Mouse (Mus musculus): ENCODE measurements at regions not wholly inside any gene's neighbourhood (a gene's known extent, or its start where the extent isn't known, plus 50 kb on each side); places are given as distances from the start of the nearest gene placed in this dataset.
"Not testable (repeated sequence)": the region's sequence is repeated elsewhere in the genome, so short reads cannot be mapped to it uniquely, and the experiment has no call there.

DNA sequence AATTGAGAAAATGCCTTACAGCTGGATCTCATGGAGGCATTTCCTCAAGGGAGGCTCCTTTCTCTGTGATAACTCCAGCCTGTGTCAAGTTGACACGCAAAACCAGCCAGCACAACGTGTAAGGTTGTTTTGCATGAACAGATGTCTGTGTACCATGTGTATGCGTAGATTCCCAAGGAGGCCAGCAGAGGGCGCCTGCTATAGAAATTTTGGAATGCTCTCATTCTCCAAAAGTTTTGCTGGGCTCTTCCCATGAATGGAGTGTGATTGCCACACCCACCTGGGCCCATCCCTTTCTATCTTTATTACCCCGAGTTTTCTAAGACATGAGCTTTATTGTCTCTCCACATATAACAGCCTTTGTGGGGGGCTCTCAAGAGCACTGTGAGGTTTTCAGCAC, 275.4 kb downstream of the Diras2 start:
- peak; percentile 49 to 51 for DNase-seq (ENCODE audit: low spot score in 2 of 2)

DNA sequence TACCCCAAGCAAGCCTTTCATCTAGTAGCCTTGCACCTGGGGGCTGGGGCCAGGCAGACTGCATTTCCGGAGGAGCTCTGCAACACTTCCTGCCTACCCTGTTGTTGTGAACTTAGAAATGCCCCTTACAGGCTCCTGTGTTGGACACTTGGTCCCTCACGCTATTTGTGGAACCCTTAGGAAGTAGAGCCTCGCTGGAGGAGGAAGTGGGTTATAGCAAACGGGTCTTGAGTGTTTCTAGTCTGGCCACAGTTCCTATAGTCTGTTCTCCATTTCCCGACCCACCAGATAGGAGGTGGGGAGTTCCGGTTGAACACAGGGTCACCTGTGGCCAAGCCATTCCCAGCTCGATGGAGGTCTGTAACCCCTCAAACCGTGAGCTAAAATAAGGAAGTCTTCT, 272.7 kb downstream of the Diras2 start:
- DNase-seq (ENCODE audit: low spot score in 2 of 2): no peak

DNA sequence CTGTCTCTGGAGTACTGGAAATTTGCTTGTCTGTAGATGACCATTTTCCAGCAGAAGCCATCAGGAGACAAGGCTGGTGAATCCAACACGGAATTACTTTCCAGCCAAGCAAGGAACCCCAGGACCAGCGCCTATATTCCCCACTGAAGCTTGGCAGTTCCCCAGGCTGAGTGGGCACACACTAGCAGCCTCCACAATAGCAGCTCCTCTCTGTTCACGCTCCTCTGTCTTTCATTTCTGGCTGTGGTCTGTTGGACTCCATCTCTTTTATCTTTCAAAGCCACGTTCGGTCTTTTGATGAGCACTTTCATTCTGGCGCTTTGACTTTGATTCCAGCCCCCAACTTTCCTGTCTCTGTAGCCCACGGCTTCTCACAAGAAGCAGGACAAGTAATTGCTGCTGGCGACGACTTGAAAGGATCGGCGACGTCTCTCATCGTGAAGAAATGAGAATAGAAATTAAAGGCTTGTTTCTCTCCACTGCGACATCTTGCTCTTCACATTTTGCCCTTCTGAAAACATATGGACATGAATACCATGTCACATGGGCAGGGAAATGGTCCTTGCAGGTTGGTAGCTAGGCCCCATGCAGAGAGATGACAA, 268.0 kb downstream of the Diras2 start:
- DNase-seq (ENCODE audit: low spot score in 2 of 2): no peak

DNA sequence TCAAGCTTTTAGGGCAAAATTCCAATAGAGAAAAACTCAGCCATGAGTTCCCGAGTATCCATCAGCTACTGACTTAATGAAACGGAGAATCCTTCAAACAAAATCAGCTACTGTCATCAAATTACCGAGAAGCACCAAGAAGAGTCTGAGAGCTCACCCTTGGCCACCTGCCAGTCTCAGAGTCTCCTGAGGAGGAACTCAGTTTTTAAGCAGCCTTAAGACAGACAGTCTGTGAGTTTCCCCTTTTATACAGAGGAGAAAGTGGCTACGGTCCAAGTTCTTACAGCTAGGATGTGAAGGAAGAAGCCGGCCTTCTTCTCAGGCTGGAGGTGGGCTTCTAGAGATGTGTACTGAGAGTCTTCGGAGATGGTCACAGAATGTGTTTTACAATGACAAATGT, 262.8 kb downstream of the Diras2 start:
- DNase-seq (ENCODE audit: low spot score in 2 of 2): no peak

DNA sequence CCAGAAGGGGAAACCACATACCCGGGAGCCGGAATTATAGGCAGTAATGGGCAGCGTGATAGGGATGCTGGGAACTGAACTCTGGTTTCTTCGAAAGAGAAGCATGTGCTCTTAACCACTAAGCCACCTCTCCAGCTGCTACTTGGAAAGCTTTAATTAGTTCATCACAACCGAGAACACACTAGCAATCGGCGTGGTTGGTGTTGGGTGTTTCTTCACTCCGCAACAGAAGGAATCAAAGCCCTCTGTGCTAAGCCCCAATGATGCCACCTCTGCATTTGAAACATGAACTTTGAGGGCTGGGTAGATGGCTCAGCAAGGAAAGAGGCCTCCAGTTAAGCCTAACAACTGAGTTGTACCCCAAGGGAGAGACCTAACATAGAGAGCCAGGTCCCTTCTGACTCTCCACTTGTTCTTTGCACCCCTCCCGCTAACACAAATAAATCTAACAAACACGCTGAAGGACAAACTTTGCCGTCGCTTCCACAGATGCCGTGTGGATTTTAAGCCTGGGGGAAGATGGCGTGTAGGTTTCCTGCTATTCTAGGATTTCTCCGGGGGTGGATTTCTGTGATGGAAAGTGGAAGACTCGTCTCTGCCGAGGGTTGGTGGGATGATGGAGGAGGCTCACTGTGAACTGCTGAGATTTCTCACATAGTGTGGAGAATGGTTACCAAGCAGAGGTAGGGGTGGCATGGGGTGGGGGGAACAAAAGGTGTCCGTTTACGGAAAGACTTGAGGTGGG, 257.4 kb downstream of the Diras2 start:
- DNase-seq (ENCODE audit: low spot score in 2 of 2): no peak

DNA sequence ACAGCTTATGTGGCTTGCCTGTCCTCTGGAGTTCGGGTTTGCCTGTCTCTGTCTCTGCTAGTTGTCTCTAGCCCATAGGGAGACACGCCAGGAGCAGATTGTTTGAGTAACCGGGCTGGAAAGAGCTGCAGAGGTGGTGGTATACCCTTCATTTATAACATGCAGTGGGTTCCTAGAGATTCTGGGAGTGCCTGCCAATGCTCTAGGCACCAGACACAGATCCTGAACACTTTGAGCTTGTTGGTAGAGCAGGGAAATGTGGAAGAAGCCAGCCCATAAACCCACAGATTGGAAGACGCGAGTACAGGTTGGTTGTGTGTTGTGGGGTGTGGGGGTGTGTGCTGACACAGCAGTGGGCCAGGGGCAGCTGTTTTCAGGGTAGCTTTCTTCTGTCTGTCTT, 255.9 kb downstream of the Diras2 start:
- DNase-seq (ENCODE audit: low spot score in 2 of 2): no peak

DNA sequence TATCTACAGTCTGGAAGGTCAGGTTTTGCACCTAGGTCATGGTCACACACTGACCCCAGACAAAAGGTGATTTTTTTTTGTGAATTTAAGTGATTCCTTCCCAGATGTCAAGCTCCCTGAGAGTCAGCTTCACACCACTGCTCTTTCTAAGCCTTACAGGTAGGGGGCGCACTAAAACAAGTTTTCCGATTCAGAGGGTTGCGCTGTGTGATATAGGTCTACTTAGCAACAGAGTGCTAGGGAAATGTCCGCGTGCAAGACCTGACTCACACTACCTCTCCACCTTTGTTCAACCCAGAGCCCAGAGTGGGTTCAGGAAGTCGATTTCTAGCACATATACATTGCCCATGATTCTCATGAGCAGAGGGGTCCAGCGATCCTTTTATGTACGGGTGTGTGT, 255.4 kb downstream of the Diras2 start:
- DNase-seq (ENCODE audit: low spot score in 2 of 2): peak; percentile 54 to 71

DNA sequence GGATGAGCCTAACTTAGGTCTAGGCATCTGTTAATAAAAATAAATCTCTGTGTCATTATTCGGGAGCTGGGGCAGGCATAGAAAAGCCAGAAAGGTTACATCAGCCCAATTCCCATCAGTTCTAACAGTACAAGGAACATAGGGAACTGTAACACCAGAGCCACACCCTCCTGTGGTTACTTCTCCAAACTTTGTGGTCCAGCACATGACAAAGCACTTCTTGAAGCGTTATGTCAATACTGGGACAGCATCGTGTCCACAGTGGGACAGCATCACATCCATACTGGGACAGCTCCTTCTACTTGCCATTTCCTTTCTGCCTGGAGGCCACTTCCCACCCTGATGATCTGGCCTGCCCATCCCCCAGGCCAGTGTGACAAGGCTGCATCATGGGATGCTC, 253.9 kb downstream of the Diras2 start:
- no peak for DNase-seq (ENCODE audit: low spot score in 2 of 2)

DNA sequence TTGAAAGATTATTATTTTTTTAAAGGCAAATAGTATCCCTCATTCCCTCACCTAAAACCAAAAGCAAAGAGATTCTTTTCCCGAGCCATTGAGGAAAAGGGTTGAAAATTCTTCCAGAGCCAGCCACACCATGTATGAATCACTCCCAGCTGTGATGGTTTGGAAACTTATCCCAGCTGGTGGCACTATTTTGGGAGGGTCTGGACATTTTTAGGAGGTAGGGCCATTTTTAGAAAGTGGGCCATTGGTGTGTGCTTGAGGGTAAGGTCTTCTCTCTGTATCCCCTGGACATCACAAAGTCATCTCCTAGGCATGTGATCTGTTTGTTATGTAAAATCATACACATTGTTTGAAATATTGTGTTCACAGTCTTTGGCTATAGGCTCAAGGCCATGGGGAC, 252.2 kb downstream of the Diras2 start:
- DNase-seq (ENCODE audit: low spot score in 2 of 2): no peak

DNA sequence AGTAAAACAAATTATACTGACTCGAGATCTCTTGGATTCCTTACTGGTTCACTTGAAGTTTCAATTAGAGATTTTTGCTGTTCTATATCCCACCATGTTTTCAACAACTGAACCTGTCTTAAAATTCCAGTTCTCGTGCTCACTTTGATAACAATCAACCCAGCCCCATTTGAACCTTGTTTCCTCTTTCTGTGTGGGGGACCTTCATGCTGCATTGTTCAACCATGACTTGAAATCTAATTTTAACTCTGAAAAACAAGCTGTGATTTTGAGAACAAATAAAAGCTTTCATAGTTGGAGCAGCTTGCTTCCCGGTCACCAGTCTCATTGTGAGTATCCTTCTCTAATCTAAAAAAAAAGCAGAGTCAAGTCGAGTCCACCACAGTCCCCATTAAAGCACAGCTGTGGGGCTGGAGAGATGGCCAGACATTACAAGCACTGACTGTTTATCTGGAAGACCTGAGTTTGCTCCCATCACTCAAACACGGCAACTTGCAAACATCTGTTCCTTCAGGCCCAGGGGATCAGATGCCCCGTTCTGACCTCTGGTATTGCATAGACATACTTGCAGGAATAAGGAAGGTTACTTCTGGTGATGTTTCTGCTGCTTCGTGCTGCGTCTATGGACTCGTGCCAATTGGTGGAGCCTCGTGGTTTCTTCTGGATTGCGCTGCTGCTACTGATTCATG, 251.7 kb downstream of the Diras2 start:
- DNase-seq (ENCODE audit: low spot score in 2 of 2): no peak

DNA sequence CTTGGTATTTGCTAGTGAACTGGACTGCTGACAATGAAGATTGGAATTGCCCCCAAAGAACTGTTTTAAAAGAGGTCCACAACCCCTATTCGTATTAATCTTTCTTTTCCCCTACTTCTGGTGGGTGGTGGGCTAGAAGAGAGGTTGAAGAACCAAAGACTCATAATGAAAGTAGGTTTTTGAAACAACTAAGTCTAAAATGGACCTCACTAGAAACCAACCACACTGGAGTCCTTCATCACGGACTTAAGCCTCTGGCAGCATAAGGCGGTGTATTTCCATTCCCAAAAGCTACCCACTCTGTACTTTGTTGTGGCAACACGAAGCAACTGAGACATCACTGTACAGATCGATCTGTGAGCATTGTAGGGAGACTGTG, 251.1 kb downstream of the Diras2 start:
- no peak for DNase-seq (ENCODE audit: low spot score in 2 of 2)

DNA sequence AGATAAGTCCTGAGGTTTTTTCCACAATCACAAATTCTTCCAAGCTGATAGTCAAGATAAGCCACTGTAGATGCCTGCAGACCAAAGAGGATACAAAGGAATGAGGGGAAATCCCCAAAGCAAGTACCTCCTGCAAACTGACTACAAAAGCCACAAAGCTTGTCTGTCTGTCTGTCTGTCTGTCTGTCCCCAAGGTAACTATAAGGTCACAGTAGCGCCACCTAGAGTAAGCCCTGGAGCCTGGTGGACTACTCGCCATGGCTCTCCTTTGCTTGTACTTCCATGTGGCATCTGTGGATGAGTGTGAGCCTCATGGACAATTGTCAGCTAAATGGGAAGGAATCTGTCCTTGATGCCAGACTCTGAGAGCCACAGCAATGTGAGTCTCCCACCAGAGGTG, 249.8 kb downstream of the Diras2 start:
- DNase-seq (ENCODE audit: low spot score in 2 of 2): no peak

DNA sequence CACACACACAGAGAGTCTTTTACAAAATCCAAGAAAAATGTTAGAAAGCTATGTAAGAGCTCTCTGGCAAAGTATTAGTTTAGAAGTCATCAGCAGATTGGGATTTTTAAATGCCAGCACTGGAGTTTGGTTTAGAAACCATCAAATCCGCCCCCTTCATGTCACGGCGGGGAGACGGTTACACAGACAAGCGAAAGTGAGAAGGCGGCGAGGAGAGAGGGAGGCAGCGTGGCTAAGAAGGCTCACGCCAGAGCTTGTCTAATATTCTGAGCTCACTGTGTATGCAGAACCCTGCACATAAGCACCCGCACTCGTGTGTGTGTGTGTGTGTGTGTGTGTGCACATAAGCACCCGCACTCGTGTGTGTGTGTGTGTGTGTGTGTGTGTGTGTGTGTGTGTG, 248.6 kb downstream of the Diras2 start:
- DNase-seq (ENCODE audit: low spot score in 2 of 2): peak; percentile 28 to 43

DNA sequence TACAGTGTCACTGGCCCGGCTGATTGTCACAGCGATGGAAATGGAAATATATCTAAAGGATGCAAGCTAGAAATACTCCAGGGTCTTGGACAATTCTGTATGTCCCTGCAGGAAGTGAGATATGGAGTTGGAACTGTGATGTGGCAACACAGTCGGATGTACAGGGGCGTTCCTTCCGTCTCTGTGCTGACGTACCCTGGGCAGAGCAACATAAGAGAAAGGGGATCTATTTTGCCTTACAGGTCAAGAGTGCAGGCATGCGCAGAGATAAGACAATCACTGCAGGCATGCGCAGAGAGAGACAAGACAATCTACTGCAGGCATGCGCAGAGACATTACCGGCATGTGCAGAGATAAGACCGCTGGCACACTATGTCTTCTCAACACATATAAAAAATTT, 247.6 kb downstream of the Diras2 start:
- no peak for DNase-seq (ENCODE audit: low spot score in 2 of 2)

DNA sequence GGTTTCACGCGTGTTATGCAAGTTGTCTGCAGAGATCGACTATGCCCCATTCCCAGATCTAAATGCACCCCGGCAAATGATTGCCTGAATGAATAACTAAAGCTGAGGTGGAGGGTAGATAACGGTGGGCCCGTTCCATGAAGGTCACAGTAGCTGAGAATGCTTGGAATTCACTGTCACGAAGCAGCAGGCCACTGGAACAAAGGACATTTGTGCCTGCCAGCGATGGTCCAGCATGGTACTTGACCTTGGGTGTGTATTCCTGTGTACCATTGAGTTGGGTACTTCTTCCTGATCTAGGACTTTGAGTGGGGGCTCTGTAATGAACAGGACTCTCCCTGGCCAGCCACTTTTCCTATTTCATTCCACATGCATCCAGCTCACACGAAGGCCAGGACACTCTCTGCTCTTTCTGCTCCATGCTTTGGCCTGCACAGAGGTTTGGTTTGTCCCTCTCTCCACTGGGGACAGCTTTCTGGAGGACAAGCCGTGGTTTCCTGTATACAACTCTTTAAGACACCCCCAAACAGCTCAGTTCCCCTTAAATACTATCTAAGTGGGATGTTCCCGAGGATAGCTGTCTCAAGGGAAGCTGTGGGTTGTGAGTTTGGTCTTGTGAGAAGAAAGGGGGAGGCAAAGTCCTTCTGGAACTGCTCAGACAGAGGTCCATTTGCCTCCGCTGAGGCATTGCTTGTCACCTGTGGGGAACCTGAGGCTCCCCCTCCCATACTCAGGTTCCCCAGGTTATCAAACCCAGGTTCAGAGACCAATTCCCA, 246.9 kb downstream of the Diras2 start:
- no peak for DNase-seq (ENCODE audit: low spot score in 2 of 2)

DNA sequence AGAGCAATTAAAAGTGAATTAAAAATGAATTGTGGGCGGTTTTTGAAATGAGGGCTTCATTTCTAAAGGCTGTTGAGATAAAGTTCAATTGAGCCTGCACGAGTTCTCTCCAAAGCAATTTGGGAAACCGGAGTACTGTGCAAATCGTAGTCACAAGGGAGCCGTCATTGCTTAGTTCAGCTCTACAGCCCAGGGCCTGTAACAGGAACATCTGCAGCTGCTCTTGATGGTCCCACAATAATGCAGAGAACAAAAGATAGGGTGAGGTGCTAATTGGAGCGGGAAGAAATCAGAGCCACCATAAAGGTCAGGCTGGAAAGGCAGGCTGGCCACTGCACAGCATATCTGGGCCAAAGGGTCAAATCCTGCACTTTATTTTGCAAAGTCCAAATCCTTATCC, 242.7 kb downstream of the Diras2 start:
- DNase-seq (ENCODE audit: low spot score in 2 of 2): no peak

DNA sequence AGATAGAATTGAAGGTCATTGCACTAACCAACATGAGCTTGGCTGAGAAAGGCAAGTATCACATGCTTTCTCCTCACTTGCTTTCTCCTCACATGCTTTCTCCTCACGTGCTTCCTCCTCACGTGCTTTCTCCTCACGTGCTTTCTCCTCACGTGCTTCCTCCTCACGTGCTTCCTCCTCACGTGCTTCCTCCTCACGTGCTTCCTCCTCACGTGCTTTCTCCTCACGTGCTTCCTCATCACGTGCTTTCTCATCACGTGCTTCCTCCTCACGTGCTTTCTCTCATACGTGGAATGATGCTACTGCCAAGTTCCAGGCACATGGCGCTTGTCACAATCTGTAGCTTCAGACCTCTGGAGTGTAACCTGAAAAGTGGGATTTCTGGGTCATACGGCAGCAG, 235.2 kb downstream of the Diras2 start:
- DNase-seq (ENCODE audit: low spot score in 2 of 2): no peak

DNA sequence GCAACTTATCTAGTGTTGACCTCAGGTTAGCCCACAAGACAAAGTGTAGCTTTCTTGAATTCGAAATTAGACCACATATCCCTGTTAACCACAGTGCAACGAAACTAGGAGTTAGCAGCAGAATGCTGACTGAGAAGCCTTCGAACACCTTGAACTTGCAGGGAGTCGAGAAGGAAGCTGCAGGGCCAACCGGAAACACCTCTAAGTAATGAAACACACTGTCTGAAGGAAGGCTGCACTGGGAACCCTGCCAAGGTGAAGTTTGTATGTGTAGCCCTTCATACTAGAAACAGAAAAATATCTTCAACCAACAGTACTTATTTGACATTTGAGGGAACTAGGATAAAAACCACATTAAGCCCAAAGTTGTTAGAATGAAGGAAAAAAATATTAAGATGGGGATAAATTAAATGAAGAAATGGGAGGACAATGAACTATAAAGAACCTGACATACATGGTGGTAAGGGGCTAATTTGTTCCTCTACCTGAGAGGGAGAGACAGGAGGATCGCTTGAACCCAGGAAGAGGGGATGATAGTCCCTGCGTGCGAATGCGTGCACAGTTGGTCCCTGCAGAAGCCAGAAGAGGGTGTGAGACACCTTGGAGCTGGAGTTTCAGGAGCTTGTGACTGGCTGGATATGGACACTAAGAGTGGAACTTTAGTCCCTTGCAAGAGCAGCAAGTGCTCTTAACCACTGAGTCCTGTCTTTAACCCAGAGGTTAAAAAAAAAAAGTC, 234.4 kb downstream of the Diras2 start:
- no peak for DNase-seq (ENCODE audit: low spot score in 2 of 2)

DNA sequence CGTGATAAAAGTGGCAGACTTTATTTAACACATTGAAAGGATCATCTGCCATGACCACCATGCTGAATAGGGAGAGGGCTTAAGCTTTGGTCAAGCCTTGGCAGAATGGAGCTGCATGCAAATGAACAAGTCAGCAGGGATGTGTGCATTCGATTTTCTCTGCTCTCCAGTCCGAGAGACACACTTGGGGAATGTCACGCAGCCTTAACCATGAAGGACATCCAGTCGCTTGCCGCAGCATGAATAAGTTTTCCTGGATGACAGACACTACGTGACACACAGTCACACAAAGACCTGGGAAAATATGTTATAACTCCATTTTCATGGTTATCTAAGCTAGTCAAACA, 233.8 kb downstream of the Diras2 start:
- no peak for DNase-seq (ENCODE audit: low spot score in 2 of 2)

DNA sequence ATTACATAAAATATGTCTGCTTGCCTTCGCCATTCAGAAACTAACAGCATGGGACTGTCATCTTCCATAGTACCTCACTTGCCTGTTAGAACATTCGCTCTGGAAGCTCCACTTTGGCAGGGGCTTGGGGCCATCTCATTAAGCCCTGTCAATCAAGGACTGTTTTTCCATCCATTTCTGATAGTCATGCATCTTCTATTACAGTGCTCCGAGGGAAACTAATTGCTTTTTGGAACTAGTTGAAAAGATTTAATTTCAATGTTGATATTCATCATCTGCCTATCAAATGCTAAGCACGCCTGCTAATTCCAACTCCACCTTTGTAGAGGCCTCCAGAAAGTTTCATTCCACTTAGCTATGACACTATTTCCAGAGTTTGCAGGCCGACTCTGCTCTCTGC, 232.7 kb downstream of the Diras2 start:
- DNase-seq (ENCODE audit: low spot score in 2 of 2): no peak

DNA sequence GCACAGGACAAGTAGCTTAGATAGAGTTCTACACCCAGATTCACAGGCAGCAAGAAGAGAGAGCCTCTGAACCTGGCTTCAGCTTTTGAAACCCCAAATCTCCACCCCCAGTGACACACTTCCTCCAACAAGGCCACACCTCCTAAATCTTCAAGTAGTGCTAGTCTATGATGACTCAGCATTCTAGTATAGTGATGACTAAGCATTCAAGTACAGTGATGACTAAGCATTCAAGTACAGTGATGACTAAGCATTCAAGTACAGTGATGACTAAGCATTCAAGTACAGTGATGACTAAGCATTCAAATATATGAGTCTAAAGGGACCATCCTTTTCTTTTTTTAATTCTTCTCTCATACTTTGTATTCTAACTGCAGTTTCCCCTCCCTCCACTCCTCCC, 225.8 kb downstream of the Diras2 start:
- not testable (repeated sequence) for DNase-seq (ENCODE audit: low spot score in 2 of 2)

All from layer of hippocampus, postnatal 10 days (tissue).